Mouse (Mus musculus) embryonic facial prominence, embryonic 11.5 days (tissue): ENCODE measurements around the gene Magi3. TPM values are rescaled to one million over a fixed set of nuclear protein-coding genes. Genes with fewer than 3 reads are reported as not detected.
A peak's percentile ranks its signal among the peaks of the same experiment; 100 is the strongest.

Source experiments
- ATAC-seq: fragments of 200-750 bp; cut with Nextera tagmentation; replicated peaks from 2 replicates; pipeline ENCODE4 v1.8.0; 2017; ENCODE audit warnings: low read depth; ENCODE audit not compliant: insufficient number of reproducible peaks, low FRiP score, low TSS enrichment
- DNase-seq: peaks from one replicate; pipeline ENCODE4 v3.0.0-alpha.2; 2015; ENCODE audit warnings: low spot score
- H3K27ac ChIP-seq: fragments of 300-500 bp; sonication (generic); replicated peaks from 2 replicates; pipeline ENCODE4 v1.5.1; 2014; ENCODE audit warnings: mild to moderate bottlenecking, low read depth, low read length, control low read depth
- H3K27me3 ChIP-seq: fragments of 300-500 bp; sonication (generic); 2 replicates; pipeline ENCODE4 v1.6.1; 2014; ENCODE audit warnings: mild to moderate bottlenecking, low read length, moderate library complexity, mixed read lengths; ENCODE audit not compliant: control insufficient read depth, insufficient read depth
- H3K36me3 ChIP-seq: fragments of 300-500 bp; sonication (generic); replicated peaks from 2 replicates; pipeline ENCODE4 v1.6.1; 2014; ENCODE audit warnings: low read depth, mild to moderate bottlenecking, low read length, moderate library complexity, mixed read lengths; ENCODE audit not compliant: control insufficient read depth, insufficient read depth
- H3K4me1 ChIP-seq: fragments of 300-500 bp; sonication (generic); 2 replicates; pipeline ENCODE4 v1.6.1; 2014; ENCODE audit warnings: low read length, mixed read lengths; ENCODE audit not compliant: control insufficient read depth, insufficient read depth
- H3K4me2 ChIP-seq: fragments of 300-500 bp; sonication (generic); 2 replicates; pipeline ENCODE4 v1.6.1; 2014; ENCODE audit warnings: low read depth, mild to moderate bottlenecking, control low read depth, low read length, moderate library complexity
- H3K4me3 ChIP-seq: fragments of 300-500 bp; sonication (generic); 2 replicates; pipeline ENCODE4 v1.5.1; 2014; ENCODE audit warnings: low read depth, low read length, control low read depth
- H3K9ac ChIP-seq: fragments of 300-500 bp; sonication (generic); replicated peaks from 2 replicates; pipeline ENCODE4 v1.6.1; 2014; ENCODE audit warnings: mild to moderate bottlenecking, control low read depth, low read length
- H3K9me3 ChIP-seq: fragments of 300-500 bp; sonication (generic); replicated peaks from 2 replicates; pipeline ENCODE4 v1.6.1; 2016; ENCODE audit warnings: mild to moderate bottlenecking, low read length, inconsistent platforms, mixed read lengths; ENCODE audit not compliant: control insufficient read depth
- WGBS: fragments of 180-500 bp; shearing (Covaris S2); extraction: QIAGEN DNeasy Blood & Tissue Kit; methylation state at CpG from one replicate; pipeline ENCODE4 v1.1.7; 2014; 5-methylcytosine and 5-hydroxymethylcytosine counted together
- polyA plus RNA-seq: library from polyadenylated mRNA; unstranded; fragments of >200 nt; fragmentation: Nextera tagmentation; extraction: Ambion mirVana; gene quantifications from 2 replicates; pipeline ENCODE4 v1.2.1, GENCODE M21; 2014

Magi3 gene
- polyA plus RNA-seq, 1 experiment from 2014 or later: 4.3 TPM

GRCm38 (mm10) chr3:103987831-103988432, 232.2 kb downstream of the Magi3 start:
- Histone ChIP-seq H3K9me3 (no peaks in the 10 kb centered on the region), H3K4me2 (no peak overlapping the region), H3K27me3 (no peaks in the 10 kb centered on the region), H3K4me3 (no peak overlapping the region), H3K27ac (no peak overlapping the region), H3K36me3 (peaks cover 2% of the 10 kb centered on the region; the same call in 1 of the 2 replicates), H3K9ac (no peak overlapping the region), H3K4me1 (no peaks in the 10 kb centered on the region)
- WGBS: 68% methylated on average over 5 of the region's 5 CpGs
- DNase-seq (no peak), ATAC-seq (no peak)

GRCm38 (mm10) chr3:103985194-103985593, 235.0 kb downstream of the Magi3 start:
- DNase-seq: no peak
- WGBS: 94% methylated on average over 2 of the region's 2 CpGs
- no peaks in the 10 kb centered on the region; the same call in 1 of the 2 replicates for H3K36me3 ChIP-seq

GRCm38 (mm10) chr3:103984556-103984955, 235.6 kb downstream of the Magi3 start:
- Histone ChIP-seq H3K4me2 (no peak overlapping the region), H3K4me3 (no peak overlapping the region), H3K9ac (no peak overlapping the region), H3K36me3 (no peaks in the 10 kb centered on the region), H3K27ac (no peak overlapping the region), H3K9me3 (no peaks in the 10 kb centered on the region), H3K4me1 (no peaks in the 10 kb centered on the region), H3K27me3 (no peaks in the 10 kb centered on the region)
- no peak for ATAC-seq
- no peak for DNase-seq
- WGBS: 93% methylated on average over 4 of the region's 4 CpGs

More at GRCm38 (mm10) chr3:103985194-103985593, 235.0 kb downstream of the Magi3 start:
- no peaks in the 10 kb centered on the region for H3K9me3 ChIP-seq
- no peaks in the 10 kb centered on the region for H3K4me1 ChIP-seq
- no peaks in the 10 kb centered on the region for H3K27me3 ChIP-seq
- H3K9ac ChIP-seq: no peak overlapping the region
- no peak for ATAC-seq
- no peak overlapping the region for H3K4me2 ChIP-seq
- H3K27ac ChIP-seq: no peak overlapping the region
- H3K4me3 ChIP-seq: no peak overlapping the region

- Histone ChIP-seq H3K27ac (no peak overlapping the region), H3K27me3 (no peaks in the 10 kb centered on the region), H3K4me2 (no peak overlapping the region), H3K9me3 (no peaks in the 10 kb centered on the region), H3K36me3 (no peaks in the 10 kb centered on the region), H3K9ac (no peak overlapping the region), H3K4me1 (no peaks in the 10 kb centered on the region), H3K4me3 (no peak overlapping the region)
- 93% methylated on average over 2 of the region's 2 CpGs for WGBS
- ATAC-seq (no peak), DNase-seq (no peak)
These were observed 249.0 kb downstream of the Magi3 start for GRCm38 (mm10) chr3:103971157-103971556.

- H3K9ac ChIP-seq: peak overlapping the region; percentile 93
- H3K9me3 ChIP-seq: no peaks in the 10 kb centered on the region
- WGBS: 0% methylated on average over 23 of the region's 24 CpGs
- H3K27ac ChIP-seq: peak overlapping the region; percentile 92
- H3K36me3 ChIP-seq: no peaks in the 10 kb centered on the region
- H3K4me1 ChIP-seq: no peaks in the 10 kb centered on the region
- ATAC-seq (peak; percentile 80), DNase-seq (peak; percentile 72)
- H3K4me3 ChIP-seq: peak overlapping the region; percentile 81
- no peaks in the 10 kb centered on the region for H3K27me3 ChIP-seq
- peak overlapping the region; percentile 74 for H3K4me2 ChIP-seq
These were observed 251.5 kb downstream of the Magi3 start for GRCm38 (mm10) chr3:103968701-103969100.

- Histone ChIP-seq H3K36me3 (no peaks in the 10 kb centered on the region), H3K9ac (peak within 1 kb of the TSS; percentile 93), H3K4me3 (peak within 1 kb of the TSS; percentile 81), H3K4me2 (peak within 1 kb of the TSS; percentile 74), H3K9me3 (no peaks in the 10 kb centered on the region), H3K27me3 (no peaks in the 10 kb centered on the region), H3K4me1 (no peaks in the 10 kb centered on the region), H3K27ac (peak within 1 kb of the TSS; percentile 92)
- under 1% methylated on average over 69 of the region's 70 CpGs for whole genome bisulfite sequencing
- DNase-seq: peak; percentile 90
- ATAC-seq: peak; percentile 96
These were observed 252.1 kb downstream of the Magi3 start, which contains the start of gene Phtf1 for GRCm38 (mm10) chr3:103967861-103968691. Gene Phtf1 (plus strand): TSS chr3:103968110.

- ATAC-seq (no peak), DNase-seq (no peak)
- Histone ChIP-seq H3K4me3 (peak overlapping the region; percentile 81), H3K9ac (peak overlapping the region; percentile 93), H3K4me1 (no peaks in the 10 kb centered on the region), H3K27me3 (no peaks in the 10 kb centered on the region), H3K9me3 (no peaks in the 10 kb centered on the region), H3K36me3 (no peaks in the 10 kb centered on the region), H3K27ac (no peak overlapping the region), H3K4me2 (peak overlapping the region; percentile 74)
- 23% methylated on average over 2 of the region's 2 CpGs for WGBS
These were observed 252.9 kb downstream of the Magi3 start for GRCm38 (mm10) chr3:103967231-103967630.
